Mouse (Mus musculus) central nervous system, embryonic 18 days (tissue): ENCODE results near the gene Gm2974. TPM values are rescaled to one million over a fixed set of nuclear protein-coding genes. Genes with fewer than 3 reads are reported as not detected.

ENCODE experiments used
- polyA plus RNA-seq: library from polyadenylated mRNA; depleted of rRNA; stranded (reverse); fragments of >200 nt; gene quantifications from 2 replicates; pipeline ENCODE4 v1.2.3, GENCODE M21; 2012; rRNA removed

Gene Gm2974
- 14.0 and 15.3 TPM in 2 replicates for polyA plus RNA-seq

DNA sequence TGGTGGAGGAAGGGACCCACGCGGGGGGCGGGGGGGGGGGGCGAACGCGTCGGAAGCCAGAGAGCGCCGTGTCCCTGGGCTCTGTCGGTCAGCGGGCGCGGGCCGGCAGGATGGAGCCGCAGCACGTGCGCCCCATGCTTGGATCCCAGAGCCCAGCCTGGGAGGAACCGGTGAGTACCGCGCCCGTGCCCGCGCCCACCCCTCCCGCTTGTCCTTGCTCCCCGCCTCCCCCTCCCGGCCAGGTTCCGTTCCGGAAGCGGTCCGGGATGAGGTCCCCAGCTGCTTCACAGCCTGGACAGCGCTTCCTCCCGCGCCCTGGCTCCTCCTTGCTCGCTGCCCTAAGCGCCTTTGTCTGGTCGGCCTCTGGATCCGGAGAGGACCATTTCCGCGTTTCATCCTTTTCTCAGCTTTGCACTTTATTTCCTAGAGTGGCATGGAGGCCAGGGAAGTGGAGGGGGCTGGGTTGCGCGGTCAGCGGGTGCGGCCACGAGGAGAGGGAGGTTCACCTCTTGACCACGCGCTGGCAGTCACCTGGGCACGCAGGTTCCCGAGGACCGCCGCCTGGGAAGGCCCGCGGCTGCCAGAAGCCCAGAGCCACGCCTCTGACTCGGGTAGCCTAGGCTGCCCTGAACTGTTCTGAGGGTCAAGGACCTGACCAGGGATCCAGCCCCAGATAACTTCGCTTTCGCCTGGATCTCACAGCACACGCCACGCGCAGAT, at the start of gene Gm2974:
TSS of gene Gm2974 (plus strand) at position 86 of the 720 bp plus-strand sequence.

DNA sequence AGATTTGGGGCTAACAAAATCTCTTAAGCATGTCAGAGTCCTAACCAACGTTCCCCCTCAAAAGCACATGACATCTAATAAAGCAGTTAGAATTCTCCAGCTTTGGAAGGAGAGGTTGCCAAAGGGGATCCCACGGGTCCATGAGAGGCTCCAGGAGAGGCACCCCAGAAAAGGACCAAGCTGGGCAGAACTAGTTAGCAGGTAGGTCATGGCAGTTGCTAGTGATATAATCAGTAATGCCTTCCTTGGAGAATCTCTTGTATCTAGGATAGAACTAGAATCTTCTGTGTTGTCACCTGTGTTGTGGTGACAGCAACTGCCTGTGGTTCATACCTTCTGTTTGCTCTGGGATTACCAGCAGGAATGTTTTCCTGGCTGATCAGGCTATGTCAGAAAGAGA, 17.6 kb upstream of the Gm2974 start, which contains the start of gene Gm3127:
TSS of gene Gm3127 (plus strand) at position 301 of the 400 bp plus-strand sequence.

DNA sequence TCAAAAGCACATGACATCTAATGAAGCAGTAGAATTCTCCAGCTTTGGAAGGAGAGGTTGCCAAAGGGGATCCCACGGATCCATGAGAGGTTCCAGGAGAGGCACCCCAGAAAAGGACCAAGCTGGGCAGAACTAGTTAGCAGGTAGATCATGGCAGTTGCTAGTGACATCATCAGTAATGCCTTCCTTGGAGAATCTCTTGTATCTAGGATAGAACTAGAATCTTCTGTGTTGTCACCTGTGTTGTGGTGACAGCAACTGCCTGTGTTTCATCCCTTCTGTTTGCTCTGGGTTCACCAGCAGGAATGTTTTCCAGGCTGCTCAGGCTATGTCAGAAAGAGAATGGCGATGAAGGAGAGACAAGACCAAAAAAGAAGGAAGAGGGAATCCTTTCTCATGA, 67.0 kb downstream of the Gm2974 start, which contains the start of gene Gm3138:
TSS of gene Gm3138 (plus strand) at position 301 of the 400 bp plus-strand sequence.

Other genes with a start within 250 kb of the Gm2974 start
- 2.0 and 3.0 TPM in 2 replicates for gene Gm3095, start 219.0 kb upstream of the Gm2974 start, polyA plus RNA-seq
- gene Gm3099, start 184.2 kb upstream of the Gm2974 start, polyA plus RNA-seq = not detected in 2 replicates
- gene Gm5796, start 158.6 kb upstream of the Gm2974 start, polyA plus RNA-seq = 9.8 and 11.1 TPM in 2 replicates
- 0.05 TPM in 1 of 2 replicates, not detected in the other for gene Gm3115, start 98.5 kb upstream of the Gm2974 start, polyA plus RNA-seq
- 11.4 and 11.5 TPM in 2 replicates for gene Gm8108, start 72.0 kb upstream of the Gm2974 start, polyA plus RNA-seq
- 0.06 TPM in 1 of 2 replicates, not detected in the other for gene Gm3127, start 17.5 kb upstream of the Gm2974 start, polyA plus RNA-seq
- 0.03 TPM in 1 of 2 replicates, not detected in the other for gene Gm3138, start 67.1 kb downstream of the Gm2974 start, polyA plus RNA-seq
- gene Gm3149, start 134.7 kb downstream of the Gm2974 start, polyA plus RNA-seq = not detected in 2 replicates
- 8.9 and 9.1 TPM in 2 replicates for gene 2610042L04Rik, start 152.2 kb downstream of the Gm2974 start, polyA plus RNA-seq
- 0.05 and 0.08 TPM in 2 replicates for gene Gm3159, start 214.9 kb downstream of the Gm2974 start, polyA plus RNA-seq
- gene Gm3164, start 232.9 kb downstream of the Gm2974 start, polyA plus RNA-seq = 8.9 and 9.4 TPM in 2 replicates
- gene Gm3173, start 248.4 kb downstream of the Gm2974 start, polyA plus RNA-seq = 7.8 and 12.6 TPM in 2 replicates